Mouse (Mus musculus): ENCODE data around the gene Sumo1. TPM values are rescaled to one million over a fixed set of nuclear protein-coding genes. Genes with fewer than 3 reads are reported as not detected.

The Sumo1 gene
- polyA plus RNA-seq, 1 experiment from 2014 or later, result 414 TPM

DNA sequence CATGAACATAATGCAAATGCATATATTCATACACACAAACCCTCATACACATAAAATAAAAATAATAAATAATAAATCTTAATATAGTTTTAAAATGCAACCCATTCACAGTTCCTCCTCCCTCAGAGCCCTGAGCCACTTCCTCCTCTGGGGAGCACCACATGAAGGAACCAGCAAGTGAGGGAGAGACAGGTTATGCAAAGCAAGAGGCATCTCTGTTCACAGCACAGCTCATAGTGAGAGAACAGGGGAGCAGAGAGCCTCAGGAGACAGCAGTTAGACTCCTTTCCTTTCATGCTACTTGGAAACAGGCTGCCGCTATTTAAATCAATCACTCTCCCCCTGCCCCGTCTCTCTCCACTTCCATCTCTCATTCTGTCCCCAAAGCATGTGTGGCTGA, 107.1 kb downstream of the Sumo1 start:
- H3K4me2 ChIP-seq (ENCODE audit: low read length), result no peak overlapping the region
- H3K9ac ChIP-seq (ENCODE audit: low read depth, low read length), result no peak overlapping the region
- no peak for ATAC-seq (replicated peaks; ENCODE audit: low FRiP score, low read depth)
- no peaks in the 10 kb centered on the region for H3K36me3 ChIP-seq (ENCODE audit: insufficient read depth, low read length)
- no peaks in the 10 kb centered on the region for H3K4me1 ChIP-seq (replicated peaks; ENCODE audit: insufficient read depth, low read length)
- H3K27me3 ChIP-seq (ENCODE audit: insufficient read depth, low read length), result no peaks in the 10 kb centered on the region
- H3K27ac ChIP-seq, result no peak overlapping the region
- no peak for TF ChIP-seq CTCF (IDR thresholded peaks at IDR 0.05; ENCODE audit: low read depth)
- 63% methylated on average over 2 of the region's 2 CpGs for WGBS
- no peak overlapping the region for H3K4me3 ChIP-seq (replicated peaks; ENCODE audit: low read depth, low read length)
- no peaks in the 10 kb centered on the region for H3K9me3 ChIP-seq (replicated peaks; ENCODE audit: low read length)
- no peak for DNase-seq (ENCODE audit: low spot score)

DNA sequence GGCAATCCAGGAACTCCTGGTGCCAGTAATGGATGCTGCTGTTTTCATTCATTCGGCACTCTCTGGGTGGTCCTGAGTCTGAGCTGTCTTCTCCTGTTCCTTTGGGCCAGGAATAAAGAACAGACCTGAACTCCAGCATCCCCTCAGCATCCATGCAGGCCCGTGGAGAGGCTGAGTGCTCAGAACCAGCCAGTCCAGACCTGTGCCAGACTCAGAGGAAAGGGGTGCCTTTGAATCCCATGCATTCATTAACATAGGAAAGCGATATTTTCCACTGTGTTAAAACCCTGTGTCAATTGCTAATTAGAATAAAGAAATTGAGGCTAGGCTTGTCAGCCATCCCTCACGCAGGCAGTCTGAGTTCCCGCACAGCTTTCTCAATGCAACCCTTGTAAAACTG, 116.9 kb downstream of the Sumo1 start:
- DNase-seq (ENCODE audit: low spot score), result no peak
- ATAC-seq (replicated peaks; ENCODE audit: low FRiP score, low read depth), result no peak
- Histone ChIP-seq H3K27ac (no peak overlapping the region), H3K9ac (ENCODE audit: low read depth, low read length) (no peak overlapping the region), H3K4me3 (replicated peaks; ENCODE audit: low read depth, low read length) (no peak overlapping the region), H3K27me3 (ENCODE audit: insufficient read depth, low read length) (no peaks in the 10 kb centered on the region), H3K36me3 (ENCODE audit: insufficient read depth, low read length) (no peaks in the 10 kb centered on the region), H3K4me1 (replicated peaks; ENCODE audit: insufficient read depth, low read length) (no peaks in the 10 kb centered on the region; the same call in 1 of the 2 replicates), H3K9me3 (replicated peaks; ENCODE audit: low read length) (no peaks in the 10 kb centered on the region), H3K4me2 (ENCODE audit: low read length) (no peak overlapping the region)
- TF ChIP-seq CTCF (IDR thresholded peaks at IDR 0.05; ENCODE audit: low read depth), result no peak
- WGBS, result 60% methylated on average over 5 of the region's 5 CpGs

DNA sequence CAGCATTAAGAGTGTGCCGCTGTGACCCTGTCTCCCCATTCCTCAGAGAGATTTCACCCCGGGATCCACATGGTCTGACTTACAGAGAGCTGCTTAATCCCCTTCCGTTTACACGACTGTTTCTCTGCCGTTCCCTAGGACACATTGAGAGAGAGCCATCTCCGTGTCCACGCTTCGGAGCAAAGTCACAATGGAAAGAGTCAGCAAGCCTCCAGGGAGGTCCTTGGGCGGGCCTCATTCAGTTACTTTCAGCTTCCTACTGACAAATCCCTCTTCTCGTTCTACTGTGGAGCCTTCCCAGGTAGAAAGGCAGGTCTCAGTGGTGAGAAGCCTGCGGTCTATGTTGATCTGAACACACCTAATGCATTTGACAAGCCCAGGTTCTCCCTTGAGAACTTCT, 119.6 kb downstream of the Sumo1 start:
- WGBS, result 83% methylated on average over 11 of the region's 11 CpGs
- Histone ChIP-seq H3K4me2 (ENCODE audit: low read length) (no peak overlapping the region), H3K4me1 (replicated peaks; ENCODE audit: insufficient read depth, low read length) (no peaks in the 10 kb centered on the region; the same call in 1 of the 2 replicates), H3K27me3 (ENCODE audit: insufficient read depth, low read length) (no peaks in the 10 kb centered on the region), H3K9me3 (replicated peaks; ENCODE audit: low read length) (no peaks in the 10 kb centered on the region), H3K27ac (no peak overlapping the region), H3K9ac (ENCODE audit: low read depth, low read length) (no peak overlapping the region), H3K36me3 (ENCODE audit: insufficient read depth, low read length) (no peaks in the 10 kb centered on the region), H3K4me3 (replicated peaks; ENCODE audit: low read depth, low read length) (no peak overlapping the region)
- ATAC-seq (replicated peaks; ENCODE audit: low FRiP score, low read depth) (no peak), DNase-seq (ENCODE audit: low spot score) (no peak)
- no peak for TF ChIP-seq CTCF (IDR thresholded peaks at IDR 0.05; ENCODE audit: low read depth)

DNA sequence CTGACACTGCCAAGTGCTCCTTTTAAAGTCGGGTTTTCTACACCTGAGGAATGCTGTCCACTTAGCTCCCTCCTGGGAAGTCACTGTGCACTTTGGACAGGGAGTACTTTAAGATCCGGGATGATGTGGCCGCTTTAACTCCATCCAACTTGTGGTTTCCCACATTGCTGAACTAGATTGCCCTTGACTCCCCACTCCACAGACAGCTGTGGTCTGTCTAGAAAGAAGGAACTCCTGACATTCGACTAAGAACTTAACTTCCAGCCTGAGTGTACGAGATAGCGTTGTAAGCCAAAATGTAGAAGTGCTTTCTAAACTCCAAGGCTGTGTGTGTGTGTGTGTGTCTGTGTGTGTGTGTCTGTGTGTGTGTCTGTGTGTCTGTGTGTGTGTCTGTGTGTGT, 120.4 kb downstream of the Sumo1 start:
- Histone ChIP-seq H3K4me3 (replicated peaks; ENCODE audit: low read depth, low read length) (no peak overlapping the region), H3K9me3 (replicated peaks; ENCODE audit: low read length) (no peaks in the 10 kb centered on the region), H3K27ac (no peak overlapping the region), H3K4me1 (replicated peaks; ENCODE audit: insufficient read depth, low read length) (no peaks in the 10 kb centered on the region; the same call in 1 of the 2 replicates), H3K9ac (ENCODE audit: low read depth, low read length) (no peak overlapping the region), H3K27me3 (ENCODE audit: insufficient read depth, low read length) (no peaks in the 10 kb centered on the region), H3K36me3 (ENCODE audit: insufficient read depth, low read length) (no peaks in the 10 kb centered on the region), H3K4me2 (ENCODE audit: low read length) (no peak overlapping the region)
- ATAC-seq (replicated peaks; ENCODE audit: low FRiP score, low read depth) (no peak), DNase-seq (ENCODE audit: low spot score) (peak; percentile 88)
- 38% methylated on average over 6 of the region's 6 CpGs for WGBS
- no peak for TF ChIP-seq CTCF (IDR thresholded peaks at IDR 0.05; ENCODE audit: low read depth)

DNA sequence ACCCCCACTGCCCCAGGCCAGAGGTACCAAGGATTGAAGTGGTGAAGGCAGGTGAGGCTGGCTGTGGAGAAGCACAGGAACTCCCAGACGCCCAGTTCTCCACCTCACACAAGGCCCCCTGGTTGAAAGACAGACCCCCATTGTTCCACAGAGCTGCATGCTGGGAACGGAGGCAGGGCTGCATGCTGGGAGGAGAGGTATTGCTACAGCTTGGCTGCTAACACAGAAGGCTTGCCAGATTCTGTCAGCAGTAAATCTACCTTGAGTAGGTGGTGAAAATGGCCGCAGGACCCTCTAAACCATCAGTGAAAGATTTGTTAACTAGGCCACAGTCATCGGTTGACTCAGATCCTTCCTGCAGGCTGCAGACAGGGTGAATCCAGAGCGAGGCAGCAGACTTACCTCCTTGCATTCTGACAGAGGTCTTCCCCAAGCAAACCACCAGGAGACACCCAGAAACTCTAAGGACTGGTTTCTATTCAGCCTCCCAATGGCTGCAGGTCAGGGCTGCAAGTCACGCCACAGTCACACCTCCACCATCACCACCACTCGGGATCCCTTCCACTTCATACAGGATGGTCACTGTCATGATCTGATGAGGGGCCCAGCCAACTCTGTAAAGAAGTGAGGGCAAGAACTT, 121.5 kb downstream of the Sumo1 start:
- TF ChIP-seq CTCF (IDR thresholded peaks at IDR 0.05; ENCODE audit: low read depth), result no peak
- Histone ChIP-seq H3K9ac (ENCODE audit: low read depth, low read length) (no peak overlapping the region), H3K4me1 (replicated peaks; ENCODE audit: insufficient read depth, low read length) (no peaks in the 10 kb centered on the region; the same call in 1 of the 2 replicates), H3K4me2 (ENCODE audit: low read length) (no peak overlapping the region), H3K27me3 (ENCODE audit: insufficient read depth, low read length) (no peaks in the 10 kb centered on the region), H3K36me3 (ENCODE audit: insufficient read depth, low read length) (no peaks in the 10 kb centered on the region), H3K4me3 (replicated peaks; ENCODE audit: low read depth, low read length) (no peak overlapping the region), H3K27ac (no peak overlapping the region), H3K9me3 (replicated peaks; ENCODE audit: low read length) (no peaks in the 10 kb centered on the region)
- no peak for DNase-seq (ENCODE audit: low spot score)
- no peak for ATAC-seq (replicated peaks; ENCODE audit: low FRiP score, low read depth)
- 67% methylated on average over 7 of the region's 7 CpGs for WGBS

DNA sequence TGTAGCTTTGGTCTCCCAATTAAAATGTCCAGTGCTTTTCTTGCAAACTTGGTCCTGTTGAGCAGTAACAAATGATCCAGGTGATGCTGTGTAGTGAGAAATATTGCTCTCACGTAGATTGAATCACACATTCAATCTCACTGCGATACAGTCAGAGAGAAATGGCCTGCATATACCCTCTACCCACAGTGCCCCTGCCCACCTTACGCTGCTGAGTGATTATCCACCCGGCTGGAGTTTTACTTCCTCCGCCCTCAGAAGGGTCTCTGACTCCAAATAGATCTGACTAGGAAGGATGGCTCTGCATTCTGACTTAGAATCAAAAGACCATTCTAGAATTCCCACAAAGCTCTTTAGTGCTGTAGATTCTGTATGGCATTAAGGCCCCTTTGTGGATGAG, 122.1 kb downstream of the Sumo1 start:
- WGBS, result 86% methylated on average over 5 of the region's 5 CpGs
- Histone ChIP-seq H3K9ac (ENCODE audit: low read depth, low read length) (no peak overlapping the region), H3K4me2 (ENCODE audit: low read length) (no peak overlapping the region), H3K9me3 (replicated peaks; ENCODE audit: low read length) (no peaks in the 10 kb centered on the region), H3K4me3 (replicated peaks; ENCODE audit: low read depth, low read length) (no peak overlapping the region), H3K4me1 (replicated peaks; ENCODE audit: insufficient read depth, low read length) (no peaks in the 10 kb centered on the region; the same call in 1 of the 2 replicates), H3K27ac (no peak overlapping the region), H3K36me3 (ENCODE audit: insufficient read depth, low read length) (no peaks in the 10 kb centered on the region), H3K27me3 (ENCODE audit: insufficient read depth, low read length) (no peaks in the 10 kb centered on the region)
- DNase-seq (ENCODE audit: low spot score) (no peak), ATAC-seq (replicated peaks; ENCODE audit: low FRiP score, low read depth) (no peak)
- TF ChIP-seq CTCF (IDR thresholded peaks at IDR 0.05; ENCODE audit: low read depth), result no peak

DNA sequence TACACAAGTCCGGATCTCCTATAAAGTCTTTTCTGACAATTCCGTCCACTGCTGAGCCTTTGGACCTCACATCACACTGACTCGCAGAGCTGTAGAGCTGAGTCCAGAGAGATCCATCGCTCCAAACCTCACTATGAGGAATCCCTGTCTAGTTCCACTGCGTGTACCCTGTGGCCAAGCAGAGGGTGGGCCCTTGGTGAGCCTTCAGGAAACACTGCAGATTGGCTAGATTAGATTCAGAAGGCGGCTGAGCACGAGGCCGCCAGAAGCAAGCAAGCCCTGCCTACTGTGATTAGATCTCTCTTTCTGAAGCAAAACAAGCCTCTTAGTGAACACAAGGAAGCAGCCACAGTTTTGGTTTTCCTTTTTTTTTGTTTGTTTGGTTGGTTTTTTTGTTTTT, 126.7 kb downstream of the Sumo1 start:
- no peak for ATAC-seq (replicated peaks; ENCODE audit: low FRiP score, low read depth)
- Histone ChIP-seq H3K4me2 (ENCODE audit: low read length) (no peak overlapping the region), H3K4me1 (replicated peaks; ENCODE audit: insufficient read depth, low read length) (no peaks in the 10 kb centered on the region; the same call in 1 of the 2 replicates), H3K27me3 (ENCODE audit: insufficient read depth, low read length) (no peaks in the 10 kb centered on the region), H3K9me3 (replicated peaks; ENCODE audit: low read length) (no peaks in the 10 kb centered on the region), H3K27ac (no peak overlapping the region), H3K9ac (ENCODE audit: low read depth, low read length) (no peak overlapping the region), H3K36me3 (ENCODE audit: insufficient read depth, low read length) (no peaks in the 10 kb centered on the region), H3K4me3 (replicated peaks; ENCODE audit: low read depth, low read length) (no peak overlapping the region)
- WGBS, result 71% methylated on average over 8 of the region's 8 CpGs
- TF ChIP-seq CTCF (IDR thresholded peaks at IDR 0.05; ENCODE audit: low read depth), result no peak
- DNase-seq (ENCODE audit: low spot score), result no peak
